Mouse (Mus musculus): ENCODE results near the gene Rpl29. TPM values are rescaled to one million over a fixed set of nuclear protein-coding genes. Genes with fewer than 3 reads are reported as not detected.

The Rpl29 gene
- polyA plus RNA-seq, 1 experiment from 2014 or later = 1,370 TPM

DNA sequence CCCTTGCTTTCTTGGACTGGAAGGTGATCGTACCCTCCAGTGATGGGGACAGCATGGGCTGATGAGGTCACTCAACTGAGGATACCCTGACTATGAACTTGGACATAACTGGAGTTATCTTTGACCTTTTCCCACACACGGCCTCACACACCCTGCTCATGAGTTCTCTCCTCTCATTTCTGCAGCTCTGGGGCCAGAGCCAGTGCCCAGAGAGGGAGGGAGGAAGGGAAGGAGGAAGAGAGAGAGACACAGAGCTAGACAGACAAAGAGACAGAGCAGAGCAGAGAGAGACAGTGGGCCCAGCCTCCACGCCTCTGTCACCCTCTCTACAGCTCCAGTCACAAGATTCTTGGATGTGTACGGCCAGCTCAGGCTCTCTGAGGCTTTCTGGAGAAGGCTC, 43.1 kb downstream of the Rpl29 start:
- no peaks in the 10 kb centered on the region for H3K9me3 ChIP-seq (ENCODE audit: control insufficient read depth, low read length)
- H3K4me1 ChIP-seq (ENCODE audit: control insufficient read depth, insufficient read depth, low read length) = peaks cover 17% of the 10 kb centered on the region
- ATAC-seq (ENCODE audit: low FRiP score, low TSS enrichment) = no peak
- 72% methylated on average over 4 of the region's 4 CpGs for WGBS
- H3K4me2 ChIP-seq (replicated peaks; ENCODE audit: low read depth, low read length) = no peak overlapping the region
- H3K36me3 ChIP-seq (ENCODE audit: control insufficient read depth, insufficient read depth, low read length) = no peaks in the 10 kb centered on the region
- no peak overlapping the region for H3K4me3 ChIP-seq (ENCODE audit: low read length)
- H3K27ac ChIP-seq (ENCODE audit: low read depth, low read length) = peak overlapping the region; percentile 51; the same call in 1 of the 2 replicates
- no peak overlapping the region for H3K9ac ChIP-seq (ENCODE audit: low read depth, low read length)
- no peaks in the 10 kb centered on the region for H3K27me3 ChIP-seq (ENCODE audit: control insufficient read depth, insufficient read depth, low read length)

DNA sequence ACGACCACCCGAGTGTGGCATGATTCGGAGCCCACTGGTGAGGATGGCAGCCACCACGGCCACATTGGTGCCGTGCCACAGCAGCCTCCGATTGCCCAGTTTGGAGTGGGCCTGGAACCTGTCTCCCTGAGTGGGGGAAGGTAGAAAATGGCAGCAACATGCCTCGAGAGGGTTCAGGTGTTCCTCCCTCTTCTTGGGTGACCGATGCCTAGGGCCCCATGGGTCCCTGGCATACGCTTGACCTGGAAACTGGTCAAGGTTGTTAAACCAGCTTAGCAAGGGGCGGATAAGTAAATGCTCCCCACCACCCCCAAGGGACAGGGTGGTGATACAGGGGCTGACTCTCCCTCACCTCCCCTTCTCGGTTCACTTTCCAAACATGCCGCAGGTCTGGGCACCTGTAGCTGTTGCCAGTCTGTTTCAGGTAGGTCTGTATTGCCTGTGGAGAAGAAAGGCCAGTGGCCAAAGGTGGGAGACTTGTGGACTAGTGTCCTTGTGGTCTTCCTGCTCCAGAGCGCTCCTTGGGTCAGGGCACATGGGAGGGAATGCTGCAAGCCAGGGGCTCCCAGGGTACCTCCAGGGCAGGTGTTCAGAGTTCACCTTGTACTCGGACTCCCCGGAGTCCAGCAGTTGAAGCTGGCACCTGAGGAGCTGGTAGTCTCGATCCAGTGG, 44.0 kb downstream of the Rpl29 start:
- no peak overlapping the region for H3K27ac ChIP-seq (ENCODE audit: low read depth, low read length)
- no peaks in the 10 kb centered on the region for H3K27me3 ChIP-seq (ENCODE audit: control insufficient read depth, insufficient read depth, low read length)
- ATAC-seq (ENCODE audit: low FRiP score, low TSS enrichment) = no peak
- no peak overlapping the region for H3K4me2 ChIP-seq (replicated peaks; ENCODE audit: low read depth, low read length)
- whole genome bisulfite sequencing = 86% methylated on average over 16 of the region's 16 CpGs
- no peaks in the 10 kb centered on the region for H3K36me3 ChIP-seq (ENCODE audit: control insufficient read depth, insufficient read depth, low read length)
- no peak overlapping the region for H3K4me3 ChIP-seq (ENCODE audit: low read length)
- H3K4me1 ChIP-seq (ENCODE audit: control insufficient read depth, insufficient read depth, low read length) = peaks cover 23% of the 10 kb centered on the region
- no peak overlapping the region for H3K9ac ChIP-seq (ENCODE audit: low read depth, low read length)
- H3K9me3 ChIP-seq (ENCODE audit: control insufficient read depth, low read length) = no peaks in the 10 kb centered on the region

DNA sequence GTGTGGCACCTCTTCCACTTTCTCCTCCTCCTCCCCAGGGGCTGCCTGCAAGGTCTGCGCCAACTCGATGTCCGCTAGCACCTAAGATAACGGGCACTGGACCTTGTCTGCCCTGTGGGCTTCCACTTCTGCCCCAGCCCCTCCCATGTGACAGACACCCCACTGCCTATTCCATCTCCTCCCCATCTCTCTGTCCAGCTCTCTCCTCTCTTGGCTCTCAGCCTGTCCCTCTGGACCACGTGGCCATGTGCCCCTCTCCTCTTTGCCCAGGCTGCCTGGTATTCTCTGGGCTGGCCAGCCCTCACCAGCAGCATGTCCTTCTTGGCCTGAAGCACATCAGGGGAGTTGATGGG, 44.5 kb downstream of the Rpl29 start:
- Histone ChIP-seq H3K27me3 (ENCODE audit: control insufficient read depth, insufficient read depth, low read length) (no peaks in the 10 kb centered on the region), H3K4me1 (ENCODE audit: control insufficient read depth, insufficient read depth, low read length) (peaks cover 26% of the 10 kb centered on the region), H3K4me3 (ENCODE audit: low read length) (no peak overlapping the region), H3K36me3 (ENCODE audit: control insufficient read depth, insufficient read depth, low read length) (no peaks in the 10 kb centered on the region), H3K4me2 (replicated peaks; ENCODE audit: low read depth, low read length) (no peak overlapping the region), H3K9ac (ENCODE audit: low read depth, low read length) (no peak overlapping the region), H3K9me3 (ENCODE audit: control insufficient read depth, low read length) (no peaks in the 10 kb centered on the region), H3K27ac (ENCODE audit: low read depth, low read length) (no peak overlapping the region)
- 77% methylated on average over 5 of the region's 5 CpGs for WGBS
- no peak for ATAC-seq (ENCODE audit: low FRiP score, low TSS enrichment)

DNA sequence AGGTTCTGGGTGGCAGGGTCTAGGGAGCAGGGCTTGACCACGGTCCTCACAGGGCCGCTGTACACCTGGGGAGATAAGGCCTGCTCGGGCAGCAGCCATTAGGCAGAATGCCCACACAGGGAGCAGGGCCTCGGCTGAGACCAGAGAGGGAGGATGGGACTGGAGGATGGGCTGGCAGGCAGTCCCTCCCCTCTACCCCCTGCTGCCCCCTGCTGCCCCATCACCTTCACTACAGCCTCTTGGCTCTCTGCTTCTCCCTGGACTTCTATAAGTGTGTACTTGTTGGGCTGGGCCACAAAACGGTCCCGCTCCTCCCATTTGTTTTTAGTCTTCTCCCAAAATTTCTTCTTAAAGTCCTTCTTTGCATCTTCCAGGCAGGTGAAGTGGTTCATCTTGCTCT, 45.2 kb downstream of the Rpl29 start:
- H3K27me3 ChIP-seq (ENCODE audit: control insufficient read depth, insufficient read depth, low read length) = no peaks in the 10 kb centered on the region
- no peak overlapping the region for H3K9ac ChIP-seq (ENCODE audit: low read depth, low read length)

DNA sequence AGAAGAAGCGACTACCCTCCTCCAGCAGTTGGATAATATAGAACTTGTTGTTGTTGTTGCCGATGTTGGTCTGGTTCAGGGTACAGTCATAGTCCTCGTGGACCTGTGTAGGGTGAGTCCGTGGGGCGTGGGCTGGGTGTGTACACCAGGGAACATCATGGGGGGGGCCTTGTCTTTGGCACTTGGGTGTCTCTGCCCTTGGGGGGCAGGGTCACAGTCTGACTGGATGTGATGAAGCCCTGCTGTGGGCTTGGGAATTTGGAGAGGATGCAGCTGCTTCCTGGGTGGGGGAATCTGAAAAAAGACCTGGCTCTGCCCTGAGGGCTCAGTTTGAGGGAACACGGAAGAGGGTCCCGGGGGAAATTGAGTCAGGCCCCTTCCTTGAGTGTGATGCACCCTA, 45.8 kb downstream of the Rpl29 start:
- no peak overlapping the region for H3K4me2 ChIP-seq (replicated peaks; ENCODE audit: low read depth, low read length)
- H3K4me1 ChIP-seq (ENCODE audit: control insufficient read depth, insufficient read depth, low read length) = peaks cover 26% of the 10 kb centered on the region
- no peaks in the 10 kb centered on the region for H3K9me3 ChIP-seq (ENCODE audit: control insufficient read depth, low read length)
- H3K36me3 ChIP-seq (ENCODE audit: control insufficient read depth, insufficient read depth, low read length) = no peaks in the 10 kb centered on the region; the same call in 1 of the 2 replicates
- no peaks in the 10 kb centered on the region for H3K27me3 ChIP-seq (ENCODE audit: control insufficient read depth, insufficient read depth, low read length)
- 67% methylated on average over 7 of the region's 7 CpGs for WGBS
- H3K9ac ChIP-seq (ENCODE audit: low read depth, low read length) = no peak overlapping the region
- H3K4me3 ChIP-seq (ENCODE audit: low read length) = no peak overlapping the region
- ATAC-seq (ENCODE audit: low FRiP score, low TSS enrichment) = no peak
- H3K27ac ChIP-seq (ENCODE audit: low read depth, low read length) = no peak overlapping the region

More for the DNA sequence above, 45.2 kb downstream of the Rpl29 start:
- peaks cover 26% of the 10 kb centered on the region for H3K4me1 ChIP-seq (ENCODE audit: control insufficient read depth, insufficient read depth, low read length)
- no peak overlapping the region for H3K27ac ChIP-seq (ENCODE audit: low read depth, low read length)
- no peak overlapping the region for H3K4me2 ChIP-seq (replicated peaks; ENCODE audit: low read depth, low read length)
- no peaks in the 10 kb centered on the region for H3K36me3 ChIP-seq (ENCODE audit: control insufficient read depth, insufficient read depth, low read length)
- peak; percentile 17 for ATAC-seq (ENCODE audit: low FRiP score, low TSS enrichment)
- H3K4me3 ChIP-seq (ENCODE audit: low read length) = no peak overlapping the region
- H3K9me3 ChIP-seq (ENCODE audit: control insufficient read depth, low read length) = no peaks in the 10 kb centered on the region
- WGBS = 5% methylated on average over 6 of the region's 6 CpGs

DNA sequence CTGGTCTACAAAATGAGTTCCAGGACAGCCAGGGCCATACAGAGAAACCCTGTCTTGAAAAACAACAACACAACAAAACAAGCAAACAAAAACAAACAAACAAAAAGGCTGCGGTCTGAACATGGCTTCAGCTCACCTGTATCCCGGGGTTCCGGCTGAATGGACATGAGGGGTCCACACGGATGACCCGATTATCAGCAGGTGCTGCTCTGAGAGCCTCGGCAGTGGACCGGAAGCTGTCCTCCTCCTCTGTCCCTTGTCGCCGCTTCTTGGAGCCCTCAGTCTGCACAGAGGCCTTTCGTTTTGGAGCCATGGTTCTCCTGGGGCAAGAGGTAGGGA, 46.4 kb downstream of the Rpl29 start, which contains the start of gene Rrp9:
Gene Rrp9 (plus strand): TSS at position 301 of the 339 bp plus-strand sequence.
- ATAC-seq (ENCODE audit: low FRiP score, low TSS enrichment) = no peak
- H3K4me1 ChIP-seq (ENCODE audit: control insufficient read depth, insufficient read depth, low read length) = peaks cover 26% of the 10 kb centered on the region

DNA sequence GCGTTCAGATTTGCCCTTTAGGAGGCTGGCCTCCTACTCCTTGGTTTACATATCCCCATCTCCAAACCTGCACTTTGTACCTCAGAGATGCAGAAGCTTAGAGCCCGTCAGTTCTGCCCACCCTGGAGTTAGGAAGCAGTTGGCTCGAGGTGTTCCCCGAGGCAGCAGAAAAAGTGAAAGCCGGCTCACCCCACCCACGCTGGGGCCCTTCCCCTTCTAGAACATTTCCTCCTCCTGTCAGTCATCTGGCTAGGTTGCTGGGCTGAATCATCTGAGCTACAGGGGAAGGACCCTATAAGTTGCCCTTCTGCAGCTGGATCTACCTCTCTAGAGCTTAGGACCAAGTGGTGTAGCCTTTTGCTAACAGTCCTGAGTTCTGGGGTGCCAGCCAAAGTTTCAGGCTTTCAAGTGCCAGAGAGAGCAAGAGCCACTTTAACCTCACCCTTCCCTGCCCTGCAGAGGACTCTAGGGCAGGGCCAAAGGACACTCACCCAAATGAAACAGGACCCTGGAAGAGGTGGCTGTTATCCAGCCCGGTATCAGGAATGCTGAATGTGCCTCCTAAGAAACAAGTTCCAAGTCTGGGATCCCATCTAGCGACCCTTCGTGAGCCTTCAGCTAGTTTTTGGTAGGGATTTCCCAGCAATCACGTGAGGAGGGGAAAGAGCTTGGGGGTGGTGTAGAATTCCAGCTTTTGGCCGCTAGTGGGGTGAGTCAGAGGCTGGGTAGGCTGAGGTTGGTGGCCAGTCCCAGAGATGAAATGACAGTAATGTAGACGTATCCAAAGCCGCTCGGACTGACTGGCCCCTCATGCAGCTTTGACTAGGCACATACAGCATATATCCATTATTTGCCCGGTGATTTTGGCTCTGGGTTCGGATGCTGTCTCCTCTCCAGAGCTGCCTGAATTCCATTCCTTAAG, 47.0 kb downstream of the Rpl29 start:
- Histone ChIP-seq H3K4me1 (ENCODE audit: control insufficient read depth, insufficient read depth, low read length) (peaks cover 26% of the 10 kb centered on the region), H3K4me3 (ENCODE audit: low read length) (0 out of 2 replicates have a peak overlapping the region, but pooled peaks have one; percentile 11), H3K36me3 (ENCODE audit: control insufficient read depth, insufficient read depth, low read length) (peaks cover 11% of the 10 kb centered on the region), H3K27me3 (ENCODE audit: control insufficient read depth, insufficient read depth, low read length) (no peaks in the 10 kb centered on the region), H3K27ac (ENCODE audit: low read depth, low read length) (peak overlapping the region; percentile 67; the same call in 1 of the 2 replicates), H3K9ac (ENCODE audit: low read depth, low read length) (peak overlapping the region; percentile 47; the same call in 1 of the 2 replicates), H3K9me3 (ENCODE audit: control insufficient read depth, low read length) (no peaks in the 10 kb centered on the region), H3K4me2 (replicated peaks; ENCODE audit: low read depth, low read length) (peak overlapping the region; percentile 32)
- WGBS = 30% methylated on average over 16 of the region's 16 CpGs
- ATAC-seq (ENCODE audit: low FRiP score, low TSS enrichment) = peak; percentile 36

More for the DNA sequence above, 46.4 kb downstream of the Rpl29 start, which contains the start of gene Rrp9:
- Histone ChIP-seq H3K9me3 (ENCODE audit: control insufficient read depth, low read length) (no peaks in the 10 kb centered on the region), H3K9ac (ENCODE audit: low read depth, low read length) (peak within 1 kb of the TSS; percentile 47; the same call in 1 of the 2 replicates), H3K27ac (ENCODE audit: low read depth, low read length) (peak within 1 kb of the TSS; percentile 67; the same call in 1 of the 2 replicates), H3K36me3 (ENCODE audit: control insufficient read depth, insufficient read depth, low read length) (peaks cover 5% of the 10 kb centered on the region), H3K27me3 (ENCODE audit: control insufficient read depth, insufficient read depth, low read length) (no peaks in the 10 kb centered on the region), H3K4me3 (ENCODE audit: low read length) (0 out of 2 replicates have a peak within 1 kb of the TSS, but pooled peaks have one; percentile 11), H3K4me2 (replicated peaks; ENCODE audit: low read depth, low read length) (peak within 1 kb of the TSS; percentile 32)
- WGBS = 84% methylated on average over 10 of the region's 10 CpGs

DNA sequence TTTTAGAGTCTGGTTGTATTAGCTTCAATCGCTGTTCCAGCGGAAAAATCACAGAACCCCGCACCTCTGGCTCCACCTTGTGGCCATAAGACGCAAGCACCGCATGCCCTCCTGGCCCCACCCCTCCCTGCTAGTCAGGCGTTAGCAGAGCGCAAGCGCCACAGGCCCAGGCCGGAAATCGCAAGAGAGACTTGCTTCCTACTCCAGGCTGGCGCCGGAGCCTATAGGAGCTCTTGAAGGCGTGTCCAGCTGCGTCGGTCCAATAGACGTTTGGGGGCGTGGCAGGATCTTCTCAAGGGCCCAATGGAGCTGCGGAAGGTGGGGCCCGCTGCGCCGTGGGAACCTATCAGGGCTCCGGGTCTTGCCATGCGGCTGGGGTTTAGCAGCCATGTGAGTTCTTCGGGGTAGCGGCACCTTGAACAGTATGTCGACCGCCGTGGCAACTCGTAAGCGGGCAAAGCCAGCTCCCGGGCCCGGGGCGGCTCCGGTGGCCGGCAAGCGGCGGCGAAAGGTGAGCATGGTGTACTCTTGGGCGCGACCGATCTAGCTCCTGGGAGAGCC, 47.8 kb downstream of the Rpl29 start, which contains the start of gene Parp3:
Gene Parp3 (minus strand): TSS at position 26 of the 561 bp plus-strand sequence.
- Histone ChIP-seq H3K27ac (ENCODE audit: low read depth, low read length) (peak within 1 kb of the TSS; percentile 67; the same call in 1 of the 2 replicates), H3K27me3 (ENCODE audit: control insufficient read depth, insufficient read depth, low read length) (no peaks in the 10 kb centered on the region), H3K36me3 (ENCODE audit: control insufficient read depth, insufficient read depth, low read length) (peaks cover 16% of the 10 kb centered on the region), H3K9ac (ENCODE audit: low read depth, low read length) (peak within 1 kb of the TSS; percentile 74), H3K4me1 (ENCODE audit: control insufficient read depth, insufficient read depth, low read length) (peaks cover 23% of the 10 kb centered on the region), H3K4me3 (ENCODE audit: low read length) (peak within 1 kb of the TSS; percentile 70), H3K9me3 (ENCODE audit: control insufficient read depth, low read length) (no peaks in the 10 kb centered on the region), H3K4me2 (replicated peaks; ENCODE audit: low read depth, low read length) (peak within 1 kb of the TSS; percentile 79)
- ATAC-seq (ENCODE audit: low FRiP score, low TSS enrichment) = peak; percentile 97
- WGBS = under 1% methylated on average over 41 of the region's 41 CpGs

Data from kidney, embryonic 14.5 days (tissue).